Mouse (Mus musculus) cerebellum, adult 2 months (tissue): ENCODE results near the gene Slamf1.

Experiments
- CTCF ChIP-seq: fragments of 200-500 bp; IDR thresholded peaks from 2 replicates; pipeline ENCODE4 v1.5.1; 2011; ENCODE audit warnings: low read depth, mild to moderate bottlenecking, control low read depth, low read length, moderate library complexity, borderline replicate concordance; ENCODE audit not compliant: insufficient read depth
- POLR2A ChIP-seq: fragments of 200-500 bp; IDR thresholded peaks from 2 replicates; pipeline ENCODE4 v1.6.1; 2011; ENCODE audit warnings: low read length, control low read depth, borderline replicate concordance; ENCODE audit not compliant: insufficient read depth

DNA sequence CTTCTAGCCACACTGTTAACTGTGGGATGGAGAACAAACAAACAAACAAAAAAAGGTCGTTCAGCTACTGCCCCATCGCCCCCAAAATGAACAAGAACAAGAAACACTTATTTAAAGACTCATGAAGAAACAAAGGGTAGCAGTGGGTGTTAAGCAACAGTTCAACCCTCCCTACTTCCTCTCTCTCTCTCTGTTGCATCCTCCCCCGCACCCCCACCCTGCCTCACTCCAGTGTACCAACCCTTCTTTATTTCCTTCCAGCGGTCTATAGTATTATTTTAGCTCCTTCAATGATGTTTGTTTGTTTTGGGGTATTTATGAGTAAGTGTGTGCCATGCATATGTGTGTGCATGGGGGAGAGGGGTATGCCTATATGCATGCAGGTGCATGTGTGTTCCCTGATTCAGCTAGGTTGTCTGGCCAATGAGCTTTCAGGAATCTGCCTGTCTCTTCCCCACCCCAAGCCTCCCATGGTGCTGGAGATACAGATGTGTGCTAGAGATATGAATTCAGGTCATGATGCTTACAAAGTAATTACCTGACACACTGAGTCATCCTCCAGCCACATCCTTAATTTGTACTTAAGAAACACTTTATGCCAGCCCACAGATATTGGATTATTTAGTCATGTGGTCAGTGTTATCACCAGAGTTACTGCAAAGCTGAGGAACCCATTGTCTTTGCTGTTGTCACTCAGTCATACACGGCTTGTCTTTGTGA, 78.3 kb downstream of the Slamf1 start:
- TF ChIP-seq CTCF (no peak), POLR2A (no peak)
